Mouse (Mus musculus) Muller cell, postnatal 12 days (primary cell): Measurements from ENCODE around the gene Igsf8.

Experiments
- DNase-seq: peaks from one replicate; pipeline ENCODE4 v3.0.0-alpha.2; 2015; ENCODE audit errors: inconsistent ontology term

Gene Igsf8

DNA sequence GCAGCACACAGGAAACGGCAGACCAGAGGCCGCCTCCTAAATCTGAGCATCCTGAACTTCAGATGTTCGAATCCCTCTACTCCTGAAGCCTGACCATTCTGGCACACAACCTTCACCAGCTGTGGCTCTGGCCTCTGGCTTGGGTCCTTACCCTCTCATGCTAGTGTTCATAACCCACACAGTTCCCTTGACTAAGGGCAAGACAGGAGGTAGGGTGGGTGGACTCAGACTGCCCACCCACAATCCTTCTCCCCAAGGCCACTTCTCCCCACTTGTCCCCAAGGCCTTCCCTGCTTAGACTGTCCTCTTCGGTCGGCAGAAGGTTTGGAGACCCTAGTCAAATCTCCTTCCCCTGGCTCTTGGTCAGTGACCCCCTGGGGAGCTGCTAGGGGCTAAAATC lies 88.1 kb downstream of the Igsf8 start:
- no peak for DNase-seq

DNA sequence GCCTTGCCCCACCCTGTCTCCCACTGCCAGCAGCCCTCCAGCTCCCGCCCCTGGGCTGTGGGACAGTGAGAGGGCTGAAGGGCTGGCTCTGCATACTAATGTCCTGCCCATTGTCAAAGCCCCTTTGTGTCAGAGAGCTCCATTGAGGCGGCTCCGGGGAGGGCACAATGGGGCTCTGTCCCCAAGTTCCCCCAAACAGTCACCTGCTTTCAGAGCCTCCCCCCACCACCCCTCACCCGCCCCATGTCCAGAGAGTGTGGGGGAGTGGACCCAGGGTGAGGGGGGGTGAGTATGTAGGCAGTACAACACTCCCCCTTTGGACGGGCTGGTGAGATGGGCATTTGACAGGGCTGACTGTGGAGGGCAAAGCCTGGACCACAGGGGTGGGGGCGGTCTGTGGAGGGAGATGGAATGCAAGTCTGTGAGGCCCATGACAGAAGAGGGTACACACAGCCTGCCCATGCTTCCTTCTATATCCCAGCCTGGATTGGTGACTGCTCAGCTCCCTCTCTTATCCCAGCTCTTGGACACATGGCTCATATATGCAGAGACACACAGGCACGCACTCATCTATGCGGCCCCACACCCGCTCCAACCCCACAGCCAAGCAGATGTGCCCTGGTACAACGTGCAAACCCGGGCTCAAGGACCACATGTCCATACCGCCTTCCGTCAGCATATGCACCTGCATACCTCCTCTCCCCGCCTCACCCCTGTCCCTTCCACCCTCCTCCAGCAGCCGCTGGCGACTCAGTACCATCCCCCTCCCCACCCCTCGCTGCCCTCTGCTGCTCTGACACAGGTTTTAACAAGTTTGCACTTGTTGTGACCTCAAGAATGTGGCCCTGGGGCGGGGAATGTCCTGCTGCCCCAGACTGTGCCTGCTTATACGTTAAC lies 88.7 kb downstream of the Igsf8 start:
- DNase-seq = peak; percentile 95

DNA sequence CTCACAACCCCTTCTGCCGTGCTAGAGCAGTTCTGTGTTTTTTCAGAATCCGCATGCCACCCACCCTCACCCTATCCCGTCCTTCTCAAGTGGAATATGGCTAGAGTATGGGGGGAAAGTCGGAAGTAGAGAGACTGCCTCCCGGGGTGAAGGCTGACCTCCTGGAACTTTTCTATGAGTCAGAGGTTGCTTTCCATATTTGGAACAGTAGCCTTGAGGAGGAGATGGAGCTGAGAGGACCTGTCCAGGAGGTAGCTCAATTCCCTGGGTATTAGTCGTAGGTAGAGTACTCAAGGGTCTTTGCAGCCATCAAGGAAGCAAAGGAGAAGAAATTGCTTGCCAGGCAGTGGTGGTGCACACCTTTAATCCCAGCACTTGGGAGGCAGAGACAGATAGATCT lies 90.6 kb downstream of the Igsf8 start:
- DNase-seq = no peak

DNA sequence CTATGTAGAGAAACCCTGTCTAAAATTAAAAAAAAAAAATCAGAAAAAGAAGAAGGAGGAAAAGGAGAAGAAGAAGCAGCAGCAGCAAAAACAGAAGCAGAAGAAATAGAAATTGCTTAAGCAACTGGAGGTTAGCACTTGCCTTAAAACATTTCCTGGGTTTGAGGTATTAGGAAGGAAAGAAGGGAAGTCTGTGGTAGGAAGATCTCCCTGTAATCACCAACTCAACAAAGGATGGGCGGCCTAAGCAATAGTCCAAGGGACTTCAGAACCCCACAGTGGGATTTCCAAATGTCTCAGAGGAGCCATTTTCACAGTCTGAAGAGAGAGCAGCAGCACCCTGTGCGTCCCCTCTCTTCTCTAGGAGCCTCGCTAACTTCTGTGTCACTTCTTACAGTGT lies 91.0 kb downstream of the Igsf8 start:
- no peak for DNase-seq

DNA sequence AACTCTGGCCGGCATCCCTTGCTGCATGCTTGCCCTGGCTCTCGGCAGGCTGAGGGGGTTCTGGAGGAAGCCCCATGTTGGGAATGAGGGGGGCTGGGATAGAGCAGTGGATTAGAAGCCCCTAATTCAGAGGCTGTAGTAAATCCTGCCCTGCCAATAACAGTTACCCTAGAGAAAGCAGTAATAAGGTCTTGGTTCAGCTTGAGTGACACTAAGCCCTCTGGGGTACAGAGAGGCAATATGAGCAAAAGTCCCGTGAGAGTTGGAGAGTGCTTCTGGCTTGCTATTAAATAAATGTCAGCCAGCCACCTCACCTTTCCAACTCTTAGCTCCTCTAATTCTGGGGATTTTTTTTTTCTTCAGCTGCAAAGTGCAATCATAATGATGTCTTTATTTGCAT lies 93.9 kb downstream of the Igsf8 start:
- no peak for DNase-seq

DNA sequence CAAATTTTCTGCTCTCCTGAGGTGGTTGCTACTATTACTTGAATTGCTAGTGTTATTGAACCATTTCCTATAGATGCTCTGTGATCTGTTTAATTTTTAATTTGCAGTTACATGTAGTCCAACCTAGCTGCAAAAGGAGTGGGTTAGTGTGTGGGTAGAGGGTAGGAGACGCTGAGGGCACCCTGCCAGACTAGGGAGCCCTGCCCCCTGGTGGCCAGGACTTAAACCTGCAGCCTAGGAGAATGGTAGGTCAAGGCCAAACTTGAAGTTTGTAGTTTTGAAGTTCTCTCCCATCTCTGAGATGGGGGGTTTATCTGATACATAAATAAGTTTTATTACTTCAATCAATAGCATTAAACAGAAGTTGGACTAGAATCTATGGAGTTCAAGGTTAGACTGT lies 96.1 kb downstream of the Igsf8 start:
- peak; percentile 58 for DNase-seq

DNA sequence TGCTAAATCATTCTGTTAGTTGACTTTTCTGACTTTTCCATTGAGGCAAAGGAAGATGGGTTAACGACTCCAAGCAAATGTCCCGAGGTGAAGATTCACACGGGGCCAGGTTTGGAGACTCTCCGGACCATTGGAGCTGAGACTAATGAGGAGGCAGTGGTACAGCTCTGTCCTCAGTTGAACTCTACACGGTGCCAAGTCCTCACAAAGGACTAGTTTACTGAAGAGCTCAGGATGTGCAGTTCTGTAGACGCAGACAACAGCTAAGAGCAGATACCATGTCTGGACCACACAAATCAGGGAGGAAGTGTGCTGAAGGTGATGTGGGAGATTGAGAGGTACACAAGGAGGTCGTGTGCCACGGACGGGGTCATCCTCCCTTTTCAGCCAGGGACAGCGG lies 96.9 kb downstream of the Igsf8 start:
- DNase-seq = peak; percentile 60

DNA sequence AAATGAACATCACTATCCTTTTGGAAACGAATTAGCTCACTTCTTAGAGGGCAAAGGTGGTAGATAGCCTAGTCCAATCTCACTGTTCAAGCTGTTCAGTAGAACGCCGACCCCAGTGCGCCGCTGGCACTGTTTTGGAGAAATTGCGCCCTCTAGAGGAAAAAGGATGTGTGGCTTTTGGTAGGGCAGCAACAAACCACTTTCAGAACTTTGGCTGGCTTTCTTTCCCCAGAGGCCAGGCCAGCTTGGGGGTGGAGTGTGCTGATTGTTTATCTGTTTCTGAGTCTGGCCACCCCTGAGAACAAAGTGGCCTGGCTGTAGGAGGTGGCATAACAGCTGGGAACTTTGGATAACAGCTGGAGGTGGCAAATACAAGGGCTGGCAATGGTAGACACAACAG lies 103.2 kb downstream of the Igsf8 start:
- DNase-seq = peak; percentile 72

DNA sequence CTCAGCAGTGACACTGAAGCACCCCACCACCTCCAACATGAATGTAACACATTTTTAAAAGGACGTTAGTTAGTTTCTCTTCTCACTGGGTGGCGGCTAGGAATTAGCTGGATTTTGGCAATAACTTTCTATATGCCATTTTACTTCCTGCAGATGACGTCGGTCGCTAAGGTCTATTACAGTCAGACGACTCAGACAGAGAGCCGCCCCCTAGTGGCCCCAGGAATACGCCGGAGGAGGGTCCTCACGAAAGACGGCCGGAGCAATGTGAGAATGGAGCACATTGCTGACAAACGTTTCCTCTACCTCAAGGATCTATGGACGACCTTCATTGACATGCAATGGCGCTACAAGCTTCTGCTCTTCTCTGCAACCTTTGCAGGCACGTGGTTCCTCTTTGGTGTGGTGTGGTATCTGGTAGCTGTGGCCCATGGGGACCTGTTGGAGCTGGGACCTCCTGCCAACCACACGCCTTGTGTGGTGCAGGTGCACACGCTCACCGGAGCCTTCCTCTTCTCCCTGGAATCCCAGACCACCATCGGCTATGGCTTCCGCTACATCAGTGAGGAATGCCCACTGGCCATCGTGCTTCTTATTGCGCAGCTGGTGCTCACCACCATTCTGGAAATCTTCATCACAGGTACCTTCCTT lies 107.5 kb downstream of the Igsf8 start:
- peak; percentile 40 for DNase-seq
